Mouse (Mus musculus) mesoderm, embryonic 11.5 days (tissue): ENCODE results near the gene Sp4.

ENCODE experiments used
- DNase-seq: peaks from one replicate; pipeline ENCODE4 v3.0.0-alpha.2; 2012; ENCODE audit warnings: low read depth, low spot score

Sp4 gene

DNA sequence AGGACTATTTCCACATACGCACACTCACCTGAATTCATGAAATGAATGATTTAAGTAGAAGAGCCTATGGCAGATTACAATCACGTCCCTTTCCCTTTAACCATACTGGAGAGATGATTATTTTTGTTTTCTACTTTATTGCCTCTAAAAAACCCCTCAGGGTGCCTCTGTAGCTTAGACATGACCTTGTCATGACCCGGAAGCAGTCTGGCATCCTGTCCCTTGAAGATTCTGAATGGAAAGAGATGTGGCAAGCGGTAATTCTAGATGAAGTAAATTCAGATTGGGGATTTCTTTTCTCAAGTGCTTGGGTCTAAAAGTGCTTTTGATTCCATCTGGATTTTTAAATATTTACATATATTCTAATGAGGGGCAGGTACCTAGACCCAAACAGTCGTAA is 24.9 kb downstream of the Sp4 start:
- DNase-seq = no peak

GRCm38 (mm10) chr12:118264905-118265304 is 36.3 kb downstream of the Sp4 start:
- DNase-seq = no peak

GRCm38 (mm10) chr12:118263878-118264277 is 37.4 kb downstream of the Sp4 start:
- DNase-seq = no peak

GRCm38 (mm10) chr12:118255292-118255782 is 45.9 kb downstream of the Sp4 start:
- DNase-seq = no peak

DNA sequence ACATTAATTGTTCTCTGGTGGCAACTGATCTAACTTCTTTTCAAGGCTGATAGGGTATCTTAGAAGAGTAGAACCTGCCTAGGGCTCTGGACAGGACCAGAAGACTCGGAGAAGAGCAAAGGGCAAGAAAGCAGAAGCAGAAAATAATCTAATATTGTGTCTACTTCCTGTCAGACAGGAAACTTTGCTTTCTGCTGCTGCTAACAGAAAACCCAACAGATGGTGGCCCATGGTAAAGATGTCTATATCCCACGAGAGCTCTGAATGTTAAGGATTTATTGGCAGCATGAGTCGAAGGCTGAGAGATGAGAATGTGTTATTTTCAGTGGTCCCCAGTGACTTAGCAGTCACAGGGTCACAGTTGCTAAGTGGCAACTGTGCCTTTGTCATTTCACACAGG is 80.1 kb downstream of the Sp4 start:
- DNase-seq = peak; percentile 43

- no peak for DNase-seq
Measured at GRCm38 (mm10) chr12:118220062-118220461, 81.2 kb downstream of the Sp4 start.

GRCm38 (mm10) chr12:118212163-118212562 is 89.1 kb downstream of the Sp4 start:
- no peak for DNase-seq

GRCm38 (mm10) chr12:118198386-118199093 is 102.7 kb downstream of the Sp4 start, which contains the start of gene Dnah11:
Dnah11 (minus strand) TSS chr12:118199043.
- peak; percentile 73 for DNase-seq

- DNase-seq = no peak
Measured at GRCm38 (mm10) chr12:118196583-118196982, 104.7 kb downstream of the Sp4 start.

GRCm38 (mm10) chr12:118189535-118189934 is 111.7 kb downstream of the Sp4 start:
- DNase-seq = no peak

- no peak for DNase-seq
Measured at GRCm38 (mm10) chr12:118187663-118188062, 113.6 kb downstream of the Sp4 start.

DNA sequence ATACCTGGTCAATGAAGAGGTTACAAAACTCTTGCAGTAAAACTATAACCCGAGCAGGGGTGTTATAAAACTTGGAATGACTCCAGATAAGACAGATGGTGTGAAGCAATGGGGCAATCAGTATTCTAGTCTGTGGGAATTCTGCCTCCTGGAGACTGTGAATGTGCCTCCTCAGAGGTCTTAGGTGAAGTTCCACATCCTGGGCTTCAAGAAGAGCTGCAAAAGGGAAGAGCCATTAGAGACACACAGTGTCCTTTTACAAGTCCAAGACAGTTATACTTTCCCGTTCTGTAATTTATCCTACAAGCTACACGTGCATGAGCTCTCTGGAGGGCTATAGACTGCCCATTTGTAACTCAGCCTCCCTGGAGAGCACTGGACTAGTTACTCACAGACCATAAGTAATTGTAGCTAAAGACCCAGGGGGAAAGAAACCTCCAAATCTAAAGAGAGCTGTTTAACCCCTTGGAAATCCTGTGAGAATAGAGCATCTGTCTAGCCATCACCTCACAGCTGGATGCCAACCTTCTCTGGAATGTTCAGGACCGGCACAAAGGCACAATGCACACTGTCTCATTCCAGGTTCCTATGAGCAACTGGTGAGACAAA is 114.3 kb downstream of the Sp4 start:
- DNase-seq = peak; percentile 84

DNA sequence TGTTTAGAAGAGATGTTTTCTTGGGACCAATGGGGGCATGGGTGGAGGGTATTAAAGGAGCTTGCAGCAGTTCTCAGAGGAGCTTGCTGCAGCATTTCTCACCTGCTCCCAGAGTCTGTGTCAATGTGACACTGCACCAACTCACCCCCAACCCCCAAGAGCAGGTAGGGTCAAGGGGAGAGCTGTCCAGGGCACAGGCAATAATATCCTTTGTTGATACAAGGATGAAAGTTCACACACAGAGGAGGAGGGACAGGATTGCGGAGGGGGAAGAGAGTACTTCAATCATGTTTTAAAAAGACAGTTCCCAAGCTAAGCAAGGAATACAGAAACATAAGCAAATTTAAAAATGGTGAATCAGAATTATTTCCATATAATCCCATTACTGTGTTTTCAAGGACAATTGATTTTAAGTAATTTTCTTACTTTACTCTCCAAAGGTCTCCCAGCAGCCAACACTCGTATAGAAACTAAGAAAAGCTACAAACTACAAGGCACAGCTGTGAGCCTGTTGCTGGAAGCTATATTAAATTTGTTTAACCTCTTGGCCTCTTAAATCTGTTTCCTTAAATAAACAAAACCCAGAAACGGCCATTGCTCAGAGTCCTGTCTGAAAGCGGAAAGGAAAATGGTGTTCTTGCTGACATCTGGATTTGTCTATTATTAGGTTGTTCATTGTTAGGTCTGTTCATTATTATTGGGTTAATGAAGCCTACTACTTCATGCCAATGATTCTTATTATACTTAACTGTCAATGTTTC is 114.9 kb downstream of the Sp4 start:
- DNase-seq = peak; percentile 44
